Mouse (Mus musculus): ENCODE data around the gene Gm21797.
"Not testable (repeated sequence)": the region's sequence is repeated elsewhere in the genome, so short reads cannot be mapped to it uniquely, and the experiment has no call there.

Gm21797 gene

DNA sequence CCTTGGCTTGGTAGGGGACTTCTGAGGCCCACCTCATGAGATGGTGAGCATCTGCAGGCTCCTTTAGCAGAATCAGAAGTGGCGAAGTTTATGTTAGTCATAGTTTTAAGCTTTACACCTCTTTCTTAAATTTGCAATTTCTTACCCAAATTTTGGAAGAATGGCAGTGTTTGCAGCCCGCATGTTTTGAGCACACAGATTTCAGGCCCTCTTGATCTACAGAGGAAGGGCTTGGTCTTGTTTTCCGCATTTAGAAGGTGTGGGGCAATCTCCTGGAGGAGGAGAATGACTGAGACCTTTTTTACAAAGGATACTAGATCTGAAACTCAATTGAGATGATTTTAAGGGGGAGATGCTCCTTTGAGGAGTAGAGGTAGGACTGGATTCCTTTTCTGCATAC, at the start of gene Gm21797:
Gm21797 (minus strand) TSS at position 101 of the 400 bp plus-strand sequence.
- DNase-seq: not testable (repeated sequence)

DNA sequence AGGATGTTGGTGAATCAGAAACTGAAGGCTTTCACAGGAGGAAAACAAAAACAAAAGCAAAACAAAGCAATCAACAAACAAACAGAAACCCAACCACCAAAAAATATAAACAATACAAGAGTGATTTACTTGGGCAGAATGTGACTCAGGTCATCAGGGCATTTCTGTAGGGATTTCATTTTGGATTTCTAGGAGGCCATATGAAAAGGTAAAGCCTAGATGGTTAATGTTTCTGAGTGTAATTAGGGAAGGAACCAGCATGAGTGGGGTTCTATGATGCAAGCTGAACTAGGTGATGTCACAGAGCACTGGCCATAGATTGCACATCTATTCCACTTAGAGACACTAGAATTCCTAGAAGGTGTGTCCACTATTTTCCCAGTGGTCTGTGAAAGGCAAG, 29.0 kb upstream of the Gm21797 start, which contains the start of gene Gm20795:
Gm20795 (plus strand) TSS at position 301 of the 400 bp plus-strand sequence.
- not testable (repeated sequence) for DNase-seq
